18 mouse cellular contexts compared by ENCODE assay signal in genomic region chr6:149005009-149005408, GRCm38 (mm10). TPM values are rescaled to one million over a fixed set of nuclear protein-coding genes. Genes with fewer than 3 reads are reported as not detected.
A peak's percentile ranks its signal among the peaks of the same experiment; 100 is the strongest.
DNase-seq lines count a peak whose midpoint lies in the region; ATAC-seq lines count a peak whose summit lies in the region.
"Had no signal": no experiment of that assay in that cellular context is flagged by ENCODE, and none has a peak within 500 bp of the region (broad histone marks: within the 10 kb centered on the region; RNA-seq: fewer than 3 reads in every experiment).

No protein-coding gene starts in this region.

- intact Hi-C loops in left cerebral cortex, postnatal 36 days (cut with DNase I), result no loop called here

- DNase-seq in frontal cortex, postnatal 25 days (ENCODE audit: low spot score in 2 of 2), result no peak
- peak; percentile 6 for DNase-seq in right cerebral cortex, adult 18-20 months
- no peak for DNase-seq in right cerebral cortex, postnatal 4 days
- no peak for DNase-seq in left cerebral cortex, postnatal 36 days (ENCODE audit: low spot score in 2 of 2)
- DNase-seq: adrenal gland, adult 2 months; adrenal gland, postnatal 10 days; adrenal gland, postnatal 25 days; B cell, adult 2 months; cerebellum, adult 11-12 months; cerebellum, adult 2 months; cerebellum, adult 9-10 months; cerebellum, postnatal 10 days; cerebellum, postnatal 25 days; forebrain, postnatal 0 days had no signal

- ATAC-seq in frontal cortex, adult (ENCODE audit: low TSS enrichment), result peak; percentile 65
- ATAC-seq: CD4-positive, CD25-positive, alpha-beta regulatory T cell, adult 4 months; forebrain, embryonic 13.5 days; forebrain, embryonic 15.5 days; forebrain, postnatal 0 days had no signal

RNA-seq across cellular contexts. Expression of gene Sinhcaf, which starts 58.7 kb away (rescaled TPM):
- 1 to 10 TPM; 1.3 to 3.2 TPM for total RNA-seq in left cerebral cortex, postnatal 36 days (2021)
